Mouse (Mus musculus) midbrain, embryonic 16.5 days (tissue): ENCODE measurements around the gene Slc25a51. TPM values are rescaled to one million over a fixed set of nuclear protein-coding genes. Genes with fewer than 3 reads are reported as not detected.
A peak's percentile ranks its signal among the peaks of the same experiment; 100 is the strongest.

Source experiments
- ATAC-seq: fragments of 200-750 bp; cut with Nextera tagmentation; 2 replicates; pipeline ENCODE4 v1.8.0; 2017; ENCODE audit warnings: moderate TSS enrichment
- H3K27ac ChIP-seq: fragments of 300-500 bp; sonication (generic); 2 replicates; pipeline ENCODE4 v1.5.1; 2014; ENCODE audit warnings: mild to moderate bottlenecking, low read length, mixed read lengths
- H3K27me3 ChIP-seq: fragments of 300-500 bp; sonication (generic); 2 replicates; pipeline ENCODE4 v1.6.1; 2014; ENCODE audit warnings: low read depth, low read length, mixed read lengths; ENCODE audit not compliant: control insufficient read depth, insufficient read depth
- H3K36me3 ChIP-seq: fragments of 300-500 bp; sonication (generic); 2 replicates; pipeline ENCODE4 v1.6.1; 2014; ENCODE audit warnings: mild to moderate bottlenecking, low read length, moderate library complexity, mixed read lengths; ENCODE audit not compliant: control insufficient read depth, insufficient read depth
- H3K4me1 ChIP-seq: fragments of 300-500 bp; sonication (generic); 2 replicates; pipeline ENCODE4 v1.6.1; 2014; ENCODE audit warnings: mild to moderate bottlenecking, low read length, mixed read lengths; ENCODE audit not compliant: control insufficient read depth, insufficient read depth
- H3K4me2 ChIP-seq: fragments of 300-500 bp; sonication (generic); 2 replicates; pipeline ENCODE4 v1.6.1; 2014; ENCODE audit warnings: mild to moderate bottlenecking, low read length, mixed read lengths
- H3K4me3 ChIP-seq: fragments of 300-500 bp; sonication (generic); 2 replicates; pipeline ENCODE4 v1.5.1; 2014; ENCODE audit warnings: low read depth, mild to moderate bottlenecking, low read length, moderate library complexity, mixed read lengths
- H3K9ac ChIP-seq: fragments of 300-500 bp; sonication (generic); 2 replicates; pipeline ENCODE4 v1.6.1; 2014; ENCODE audit warnings: low read depth, low read length, mixed read lengths
- H3K9me3 ChIP-seq: fragments of 300-500 bp; sonication (generic); replicated peaks from 2 replicates; pipeline ENCODE4 v1.6.1; 2014; ENCODE audit warnings: mild to moderate bottlenecking, low read length, mixed read lengths; ENCODE audit not compliant: control insufficient read depth, poor library complexity, severe bottlenecking
- WGBS: fragments of 180-500 bp; shearing (Covaris S2); extraction: QIAGEN DNeasy Blood & Tissue Kit; methylation state at CpG from one replicate; pipeline ENCODE4 v1.1.7; 2014; 5-methylcytosine and 5-hydroxymethylcytosine counted together
- polyA plus RNA-seq: library from polyadenylated mRNA; unstranded; fragments of >200 nt; fragmentation: Nextera tagmentation; extraction: Ambion mirVana; gene quantifications from 2 replicates; pipeline ENCODE4 v1.2.1, GENCODE M21; 2015

Slc25a51 gene
- polyA plus RNA-seq, 1 experiment from 2014 or later: 70.6 TPM

DNA sequence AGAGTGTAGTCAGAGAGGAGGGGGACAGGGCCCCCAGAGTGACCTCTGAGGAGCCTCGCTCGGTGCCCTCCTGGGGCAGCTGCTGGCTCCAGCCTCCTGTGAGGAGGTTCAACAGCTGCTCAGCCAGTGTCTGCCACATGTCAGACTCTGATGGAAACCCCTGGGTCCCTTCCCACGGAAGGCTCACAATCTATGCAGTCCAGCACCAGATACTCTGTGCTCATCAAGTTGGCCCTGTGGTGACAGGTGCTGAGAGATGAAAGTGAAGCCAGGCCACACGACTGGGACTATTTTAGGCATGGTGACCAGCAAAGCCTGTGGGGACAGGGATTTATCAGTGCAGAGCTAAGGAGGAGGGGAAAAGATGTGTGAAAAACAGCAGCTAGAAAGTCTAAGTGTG is 36.2 kb upstream of the Slc25a51 start:
- H3K27me3 ChIP-seq: no peaks in the 10 kb centered on the region
- WGBS: 46% methylated on average over 4 of the region's 4 CpGs
- H3K4me1 ChIP-seq: peaks cover 8% of the 10 kb centered on the region; the same call in 1 of the 2 replicates
- no peak for ATAC-seq
- H3K4me2 ChIP-seq: no peak overlapping the region
- H3K36me3 ChIP-seq: no peaks in the 10 kb centered on the region
- no peak overlapping the region for H3K9ac ChIP-seq
- no peak overlapping the region for H3K4me3 ChIP-seq
- no peaks in the 10 kb centered on the region for H3K9me3 ChIP-seq
- H3K27ac ChIP-seq: no peak overlapping the region

DNA sequence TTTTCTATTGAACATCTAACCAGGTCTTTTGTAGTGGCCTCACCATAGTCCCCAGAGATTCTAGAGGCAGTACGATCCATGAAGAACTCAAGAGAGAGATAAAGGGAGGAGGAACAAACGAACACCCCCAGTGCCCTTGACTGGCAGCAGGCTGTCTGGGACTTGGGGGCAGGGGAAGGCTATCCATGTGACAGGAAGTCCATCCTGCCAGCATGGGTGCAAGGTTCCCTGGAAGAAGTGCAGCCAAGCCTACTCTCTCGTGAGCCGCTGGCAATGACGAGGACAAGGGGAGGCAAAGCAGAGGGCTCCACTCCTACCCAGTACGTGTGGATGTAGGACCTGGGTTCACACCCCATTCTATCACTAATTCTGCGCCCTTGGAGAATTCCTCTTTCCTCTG is 35.1 kb upstream of the Slc25a51 start:
- Histone ChIP-seq H3K27ac (no peak overlapping the region), H3K4me3 (no peak overlapping the region), H3K36me3 (no peaks in the 10 kb centered on the region), H3K4me2 (no peak overlapping the region), H3K4me1 (peaks cover under 1% of the 10 kb centered on the region; the same call in 1 of the 2 replicates), H3K9me3 (no peaks in the 10 kb centered on the region), H3K9ac (no peak overlapping the region), H3K27me3 (no peaks in the 10 kb centered on the region)
- WGBS: 79% methylated on average over 7 of the region's 7 CpGs
- ATAC-seq: no peak

DNA sequence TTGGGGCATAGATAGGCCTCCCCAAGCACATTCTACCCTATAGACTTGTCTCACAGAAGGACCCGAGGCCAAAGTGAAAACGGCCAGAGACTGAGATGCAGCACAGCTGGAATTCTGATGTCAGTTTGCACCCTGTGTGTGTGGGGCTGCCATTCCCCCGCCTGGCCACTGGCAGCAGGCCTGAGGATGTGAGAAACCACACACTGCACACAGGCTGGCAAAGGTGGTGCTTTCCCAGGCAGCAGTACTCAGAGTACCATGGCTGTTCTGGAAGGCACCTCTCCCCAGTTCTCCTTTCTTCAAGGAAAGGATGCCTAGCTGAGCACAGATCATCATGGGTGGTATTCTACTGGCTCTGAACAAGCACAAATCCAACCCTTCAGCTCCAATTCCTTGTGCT is 33.7 kb upstream of the Slc25a51 start:
- Histone ChIP-seq H3K36me3 (no peaks in the 10 kb centered on the region), H3K27ac (no peak overlapping the region), H3K4me2 (no peak overlapping the region), H3K9me3 (no peaks in the 10 kb centered on the region), H3K4me1 (peaks cover 3% of the 10 kb centered on the region; the same call in 1 of the 2 replicates), H3K27me3 (no peaks in the 10 kb centered on the region), H3K9ac (no peak overlapping the region), H3K4me3 (no peak overlapping the region)
- no peak for ATAC-seq
- 68% methylated on average over 3 of the region's 3 CpGs for WGBS

DNA sequence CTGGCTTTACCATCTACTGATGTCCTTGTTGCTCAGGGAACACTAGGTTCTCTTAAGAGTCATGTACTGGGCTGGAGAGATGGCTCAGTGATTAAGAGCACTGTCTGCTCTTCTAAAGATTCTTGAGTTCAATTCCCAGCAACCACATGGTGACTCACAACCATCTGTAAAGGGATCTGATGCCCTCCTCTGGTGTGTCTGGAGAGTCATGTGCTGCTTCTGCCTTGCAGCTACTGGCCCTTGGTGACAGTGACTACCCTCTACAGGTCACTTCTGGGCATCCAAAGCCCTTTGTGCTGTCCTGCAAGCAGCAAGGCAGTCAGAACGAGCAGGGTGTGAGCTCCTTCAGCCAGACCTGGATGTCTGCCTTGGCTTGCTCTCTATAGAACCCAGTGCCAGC is 33.2 kb upstream of the Slc25a51 start:
- H3K9me3 ChIP-seq: no peaks in the 10 kb centered on the region
- no peaks in the 10 kb centered on the region for H3K27me3 ChIP-seq
- WGBS: 50% methylated on average over 1 of the region's 1 CpGs
- ATAC-seq: no peak
- no peak overlapping the region for H3K4me3 ChIP-seq
- no peak overlapping the region for H3K27ac ChIP-seq
- peaks cover 8% of the 10 kb centered on the region; the same call in 1 of the 2 replicates for H3K4me1 ChIP-seq
- no peaks in the 10 kb centered on the region for H3K36me3 ChIP-seq
- no peak overlapping the region for H3K9ac ChIP-seq
- no peak overlapping the region for H3K4me2 ChIP-seq

DNA sequence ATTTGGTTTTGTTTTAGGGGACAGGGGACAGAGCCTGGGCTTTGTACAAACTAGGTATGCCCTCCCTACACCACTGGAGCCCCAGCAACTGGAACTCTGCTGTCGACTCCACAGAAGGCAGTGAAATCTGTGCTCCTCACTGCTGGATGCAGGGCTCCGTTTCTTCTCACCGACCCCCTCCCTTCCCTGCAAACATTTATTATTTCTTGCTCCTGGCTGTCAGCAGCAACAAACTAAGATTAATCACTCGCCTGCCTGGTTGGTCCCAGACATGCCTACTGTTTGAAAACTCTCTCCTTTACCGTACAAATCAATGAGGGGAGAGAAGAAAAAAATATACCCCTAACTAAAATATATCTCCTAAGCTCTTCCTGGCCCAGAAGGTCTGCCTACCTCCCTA is 30.7 kb upstream of the Slc25a51 start:
- Histone ChIP-seq H3K27ac (no peak overlapping the region), H3K36me3 (no peaks in the 10 kb centered on the region), H3K4me1 (peaks cover 9% of the 10 kb centered on the region; the same call in 1 of the 2 replicates), H3K27me3 (no peaks in the 10 kb centered on the region), H3K4me2 (no peak overlapping the region), H3K9me3 (no peaks in the 10 kb centered on the region), H3K9ac (no peak overlapping the region), H3K4me3 (no peak overlapping the region)
- WGBS: 55% methylated on average over 5 of the region's 5 CpGs
- no peak for ATAC-seq

DNA sequence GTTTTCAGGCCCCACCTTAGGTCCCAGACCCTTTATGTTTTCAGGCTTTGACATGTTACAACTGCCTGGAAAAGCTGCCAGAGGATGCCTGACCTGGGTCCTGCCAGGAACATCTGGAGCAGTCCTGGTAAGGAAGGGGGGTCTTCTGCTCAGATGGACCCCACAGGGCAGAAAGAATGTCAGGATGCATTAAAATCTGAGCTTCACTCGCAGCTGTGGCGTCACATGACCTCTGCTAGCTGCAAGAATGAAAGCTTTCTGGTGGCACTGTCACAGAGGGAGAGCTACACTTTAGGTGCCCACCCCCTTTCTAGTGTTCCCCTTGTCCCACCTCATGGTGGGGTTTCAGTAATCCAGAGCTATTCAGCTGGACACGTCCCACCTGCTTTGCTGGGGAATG is 28.4 kb upstream of the Slc25a51 start:
- peaks cover 9% of the 10 kb centered on the region; the same call in 1 of the 2 replicates for H3K4me1 ChIP-seq
- no peak overlapping the region for H3K4me3 ChIP-seq
- H3K9ac ChIP-seq: no peak overlapping the region
- ATAC-seq: peak; percentile 5; the same call in 1 of the 2 replicates
- H3K4me2 ChIP-seq: no peak overlapping the region
- H3K36me3 ChIP-seq: no peaks in the 10 kb centered on the region
- 43% methylated on average over 3 of the region's 3 CpGs for WGBS
- no peak overlapping the region for H3K27ac ChIP-seq
- no peaks in the 10 kb centered on the region for H3K9me3 ChIP-seq
- H3K27me3 ChIP-seq: no peaks in the 10 kb centered on the region

DNA sequence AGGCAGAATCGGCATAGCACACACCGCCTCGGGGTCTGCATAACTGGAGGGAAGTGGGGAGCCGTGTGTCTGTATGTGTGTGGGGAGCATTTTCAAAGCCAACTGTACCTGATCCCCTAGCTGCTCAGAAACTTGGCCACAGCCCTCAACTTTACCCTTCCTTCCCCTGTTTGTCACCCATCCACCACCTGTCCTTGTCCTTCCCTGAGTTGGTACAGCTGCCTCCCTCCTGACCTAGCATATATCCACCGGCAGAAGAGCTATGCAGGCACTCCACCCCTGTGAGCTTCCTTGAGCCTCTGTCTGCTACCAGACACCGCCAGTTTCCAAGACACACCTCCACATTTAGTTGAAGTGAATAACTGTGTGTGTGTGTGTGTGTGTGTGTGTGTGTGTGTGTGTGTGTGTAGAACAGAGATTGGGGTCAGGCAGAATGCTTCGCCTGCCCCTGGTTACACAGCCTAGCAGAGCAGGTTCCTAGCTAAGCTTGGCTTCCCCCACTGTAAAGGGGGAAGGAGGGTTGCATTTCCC is 27.9 kb upstream of the Slc25a51 start:
- 66% methylated on average over 7 of the region's 7 CpGs for WGBS
- peak; percentile 43; the same call in 1 of the 2 replicates for ATAC-seq
- Histone ChIP-seq H3K36me3 (no peaks in the 10 kb centered on the region), H3K27me3 (no peaks in the 10 kb centered on the region), H3K4me3 (no peak overlapping the region), H3K4me2 (no peak overlapping the region), H3K9ac (no peak overlapping the region), H3K27ac (no peak overlapping the region), H3K9me3 (no peaks in the 10 kb centered on the region), H3K4me1 (peaks cover 9% of the 10 kb centered on the region; the same call in 1 of the 2 replicates)

DNA sequence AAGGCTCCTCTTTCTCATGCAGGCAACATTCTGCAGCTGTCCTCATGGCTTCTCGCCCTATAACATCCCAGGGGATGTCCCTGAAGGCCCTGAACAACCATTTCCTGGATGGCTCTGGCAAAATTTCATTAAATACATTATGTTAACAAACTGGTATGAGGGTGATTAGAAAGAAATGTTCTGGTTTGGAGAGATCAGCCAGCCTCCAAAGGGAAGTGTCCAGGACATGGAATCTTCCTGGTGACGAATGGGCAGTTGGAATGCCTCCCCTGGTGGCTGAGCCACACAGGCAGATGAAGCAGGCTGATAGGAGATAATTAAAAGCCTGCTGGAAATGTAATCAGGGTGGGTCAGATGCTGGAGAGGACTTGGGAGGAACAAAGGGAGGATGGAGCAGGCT is 27.3 kb upstream of the Slc25a51 start:
- Histone ChIP-seq H3K27me3 (no peaks in the 10 kb centered on the region), H3K4me2 (no peak overlapping the region), H3K4me3 (no peak overlapping the region), H3K9me3 (no peaks in the 10 kb centered on the region), H3K27ac (no peak overlapping the region), H3K4me1 (peaks cover 9% of the 10 kb centered on the region; the same call in 1 of the 2 replicates), H3K36me3 (no peaks in the 10 kb centered on the region), H3K9ac (0 out of 2 replicates have a peak overlapping the region, but pooled peaks have one; percentile 6)
- WGBS: 50% methylated on average over 2 of the region's 2 CpGs
- ATAC-seq: no peak

DNA sequence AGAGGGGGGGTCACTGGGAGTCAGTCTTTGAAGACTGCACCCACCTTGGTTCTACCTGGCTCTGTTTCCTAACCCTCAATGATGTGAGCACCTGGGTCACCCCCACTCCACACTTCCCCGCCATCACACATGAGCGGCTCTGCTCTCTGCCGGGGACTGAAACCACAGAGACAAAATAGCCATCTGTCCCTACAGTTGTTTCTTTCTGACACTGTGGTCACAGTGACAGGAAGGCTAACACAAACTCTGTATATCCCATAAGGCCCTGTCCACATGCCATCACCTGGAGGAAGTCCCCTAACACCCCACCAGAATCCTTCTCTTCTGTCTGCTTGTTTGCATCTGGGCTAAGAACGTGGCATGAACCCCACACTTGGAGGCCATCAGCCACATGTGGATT is 26.1 kb upstream of the Slc25a51 start:
- no peaks in the 10 kb centered on the region for H3K27me3 ChIP-seq
- 86% methylated on average over 4 of the region's 4 CpGs for WGBS
- no peak overlapping the region for H3K4me2 ChIP-seq
- no peak for ATAC-seq
- no peak overlapping the region for H3K4me3 ChIP-seq
- H3K36me3 ChIP-seq: no peaks in the 10 kb centered on the region
- H3K4me1 ChIP-seq: peaks cover 9% of the 10 kb centered on the region; the same call in 1 of the 2 replicates
- H3K27ac ChIP-seq: no peak overlapping the region
- no peaks in the 10 kb centered on the region for H3K9me3 ChIP-seq
- no peak overlapping the region for H3K9ac ChIP-seq
